Mouse (Mus musculus) liver, embryonic 13.5 days (tissue): Measurements from ENCODE around the gene Gm3402. TPM values are rescaled to one million over a fixed set of nuclear protein-coding genes. Genes with fewer than 3 reads are reported as not detected.
"Not testable (repeated sequence)": the region's sequence is repeated elsewhere in the genome, so short reads cannot be mapped to it uniquely, and the experiment has no call there.

Source experiments
- ATAC-seq: fragments of 200-750 bp; cut with Nextera tagmentation; 2 replicates; pipeline ENCODE4 v1.8.0; 2017; ENCODE audit warnings: low read depth, mild to moderate bottlenecking, moderate number of reproducible peaks, moderate library complexity
- DNase-seq: peaks from one replicate; pipeline ENCODE4 v3.0.0; 2022
- H3K27ac ChIP-seq: fragments of 300-500 bp; sonication (generic); 2 replicates; pipeline ENCODE4 v1.5.1; 2015; ENCODE audit warnings: moderate library complexity, mild to moderate bottlenecking, inconsistent platforms
- H3K27me3 ChIP-seq: fragments of 300-500 bp; sonication (generic); 2 replicates; pipeline ENCODE4 v1.6.1; 2015; ENCODE audit warnings: mild to moderate bottlenecking, inconsistent platforms
- H3K36me3 ChIP-seq: fragments of 300-500 bp; sonication (generic); 2 replicates; pipeline ENCODE4 v1.6.1; 2015; ENCODE audit warnings: mild to moderate bottlenecking, inconsistent platforms
- H3K4me1 ChIP-seq: fragments of 300-500 bp; sonication (generic); replicated peaks from 2 replicates; pipeline ENCODE4 v1.6.1; 2015; ENCODE audit warnings: inconsistent platforms
- H3K4me2 ChIP-seq: fragments of 300-500 bp; sonication (generic); 2 replicates; pipeline ENCODE4 v1.6.1; 2015; ENCODE audit warnings: inconsistent platforms, mild to moderate bottlenecking, moderate library complexity
- H3K4me3 ChIP-seq: fragments of 300-500 bp; sonication (generic); replicated peaks from 2 replicates; pipeline ENCODE4 v1.5.1; 2015; ENCODE audit warnings: mild to moderate bottlenecking, inconsistent platforms
- H3K9ac ChIP-seq: fragments of 300-500 bp; sonication (generic); 2 replicates; pipeline ENCODE4 v1.6.1; 2015; ENCODE audit warnings: mild to moderate bottlenecking, inconsistent platforms
- H3K9me3 ChIP-seq: fragments of 300-500 bp; sonication (generic); replicated peaks from 2 replicates; pipeline ENCODE4 v1.6.1; 2016; ENCODE audit warnings: inconsistent platforms
- WGBS: fragments of 180-500 bp; shearing (Covaris S2); methylation state at CpG from one replicate; pipeline ENCODE4 v1.1.7; 2015; ENCODE audit not compliant: insufficient replicate concordance; 5-methylcytosine and 5-hydroxymethylcytosine counted together
- polyA plus RNA-seq: library from polyadenylated mRNA; unstranded; fragments of >200 nt; fragmentation: Nextera tagmentation; extraction: Ambion mirVana; gene quantifications from 2 replicates; pipeline ENCODE4 v1.2.1, GENCODE M21; 2015

The Gm3402 gene
- polyA plus RNA-seq, 1 experiment from 2014 or later: not detected

GRCm38 (mm10) chr5:146537347-146537746 lies 23.4 kb downstream of the Gm3402 start, which contains the start of gene Gm3409:
Gene Gm3409, plus strand, starts transcription at chr5:146537647.
- not testable (repeated sequence) for H3K9me3 ChIP-seq, ATAC-seq, H3K27ac ChIP-seq

GRCm38 (mm10) chr5:146555836-146556235 lies 41.9 kb downstream of the Gm3402 start, which contains the start of gene Gm3415:
Gene Gm3415, plus strand, starts transcription at chr5:146556136.
- not testable (repeated sequence) for DNase-seq, H3K4me1 ChIP-seq, H3K9me3 ChIP-seq, H3K4me3 ChIP-seq, H3K27me3 ChIP-seq, ATAC-seq, H3K9ac ChIP-seq, H3K27ac ChIP-seq, H3K4me2 ChIP-seq, H3K36me3 ChIP-seq
- WGBS: no CpG with 5 or more reads among the region's 3 CpGs

More at GRCm38 (mm10) chr5:146537347-146537746, 23.4 kb downstream of the Gm3402 start, which contains the start of gene Gm3409:
- not testable (repeated sequence) for DNase-seq, H3K9ac ChIP-seq, H3K4me2 ChIP-seq, H3K4me3 ChIP-seq, H3K36me3 ChIP-seq, H3K27me3 ChIP-seq, H3K4me1 ChIP-seq
- 75% methylated on average over 2 of the region's 3 CpGs for WGBS

GRCm38 (mm10) chr5:146564259-146564658 lies 50.3 kb downstream of the Gm3402 start:
- 33% methylated on average over 1 of the region's 1 CpGs for WGBS

More at GRCm38 (mm10) chr5:146564259-146564658, 50.3 kb downstream of the Gm3402 start:
- Histone ChIP-seq H3K36me3 (no peaks in the 10 kb centered on the region), H3K27me3 (no peaks in the 10 kb centered on the region), H3K4me3 (no peak overlapping the region), H3K4me1 (no peaks in the 10 kb centered on the region), H3K27ac (no peak overlapping the region), H3K9me3 (no peaks in the 10 kb centered on the region), H3K4me2 (no peak overlapping the region), H3K9ac (no peak overlapping the region)
- ATAC-seq: no peak
- no peak for DNase-seq

Other genes starting within 250 kb of the Gm3402 start
- 0.05 and 0.10 TPM in 2 replicates for gene Wasf3, start 129.1 kb upstream of the Gm3402 start, polyA plus RNA-seq
- not detected in 2 replicates for gene Gm6408, start 32.2 kb upstream of the Gm3402 start, polyA plus RNA-seq
- not detected in 2 replicates for gene Gm6370, start 22.8 kb upstream of the Gm3402 start, polyA plus RNA-seq
- gene 4930449I24Rik, start 11.7 kb upstream of the Gm3402 start, polyA plus RNA-seq: not detected in 2 replicates
- not detected in 2 replicates for gene Gm3404, start 11.7 kb downstream of the Gm3402 start, polyA plus RNA-seq
- not detected in 2 replicates for gene Gm3409, start 23.5 kb downstream of the Gm3402 start, polyA plus RNA-seq
- gene Gm3415, start 42.0 kb downstream of the Gm3402 start, polyA plus RNA-seq: not detected in 2 replicates
- gene Gpr12, start 71.1 kb downstream of the Gm3402 start, polyA plus RNA-seq: 0.08 and 0.13 TPM in 2 replicates